Mouse (Mus musculus) kidney, embryonic 16.5 days (tissue): ENCODE data around the gene Hoxa9. TPM values are rescaled to one million over a fixed set of nuclear protein-coding genes. Genes with fewer than 3 reads are reported as not detected.
A peak's percentile ranks its signal among the peaks of the same experiment; 100 is the strongest.

Experiments used
- ATAC-seq: fragments of 200-750 bp; cut with Nextera tagmentation; 2 replicates; pipeline ENCODE4 v1.8.0; 2017; ENCODE audit warnings: moderate TSS enrichment; ENCODE audit not compliant: low FRiP score, low TSS enrichment
- H3K27ac ChIP-seq: fragments of 300-500 bp; sonication (generic); 2 replicates; pipeline ENCODE4 v1.5.1; 2014; ENCODE audit warnings: low read length
- H3K27me3 ChIP-seq: fragments of 300-500 bp; sonication (generic); 2 replicates; pipeline ENCODE4 v1.6.1; 2014; ENCODE audit warnings: low read length, control low read depth, mixed read lengths; ENCODE audit not compliant: insufficient read depth
- H3K36me3 ChIP-seq: fragments of 300-500 bp; sonication (generic); 2 replicates; pipeline ENCODE4 v1.6.1; 2014; ENCODE audit warnings: low read length, control low read depth, mixed read lengths; ENCODE audit not compliant: insufficient read depth
- H3K4me1 ChIP-seq: fragments of 300-500 bp; sonication (generic); 2 replicates; pipeline ENCODE4 v1.6.1; 2014; ENCODE audit warnings: low read length, control low read depth, mixed read lengths; ENCODE audit not compliant: insufficient read depth
- H3K4me2 ChIP-seq: fragments of 300-500 bp; sonication (generic); replicated peaks from 2 replicates; pipeline ENCODE4 v1.6.1; 2014; ENCODE audit warnings: low read depth, low read length
- H3K4me3 ChIP-seq: fragments of 300-500 bp; sonication (generic); 2 replicates; pipeline ENCODE4 v1.5.1; 2014; ENCODE audit warnings: mild to moderate bottlenecking, low read length
- H3K9ac ChIP-seq: fragments of 300-500 bp; sonication (generic); replicated peaks from 2 replicates; pipeline ENCODE4 v1.6.1; 2014; ENCODE audit warnings: low read length
- H3K9me3 ChIP-seq: fragments of 300-500 bp; sonication (generic); 2 replicates; pipeline ENCODE4 v1.6.1; 2016; ENCODE audit warnings: low read length, control low read depth
- WGBS: fragments of 180-500 bp; shearing (Covaris S2); extraction: QIAGEN DNeasy Blood & Tissue Kit; methylation state at CpG from one replicate; pipeline ENCODE4 v1.1.7; 2014; 5-methylcytosine and 5-hydroxymethylcytosine counted together
- polyA plus RNA-seq: library from polyadenylated mRNA; unstranded; fragments of >200 nt; fragmentation: Nextera tagmentation; extraction: Ambion mirVana; gene quantifications from 2 replicates; pipeline ENCODE4 v1.2.1, GENCODE M21; 2015

Gene Hoxa9
- polyA plus RNA-seq, 1 experiment from 2014 or later: 56.6 TPM

DNA sequence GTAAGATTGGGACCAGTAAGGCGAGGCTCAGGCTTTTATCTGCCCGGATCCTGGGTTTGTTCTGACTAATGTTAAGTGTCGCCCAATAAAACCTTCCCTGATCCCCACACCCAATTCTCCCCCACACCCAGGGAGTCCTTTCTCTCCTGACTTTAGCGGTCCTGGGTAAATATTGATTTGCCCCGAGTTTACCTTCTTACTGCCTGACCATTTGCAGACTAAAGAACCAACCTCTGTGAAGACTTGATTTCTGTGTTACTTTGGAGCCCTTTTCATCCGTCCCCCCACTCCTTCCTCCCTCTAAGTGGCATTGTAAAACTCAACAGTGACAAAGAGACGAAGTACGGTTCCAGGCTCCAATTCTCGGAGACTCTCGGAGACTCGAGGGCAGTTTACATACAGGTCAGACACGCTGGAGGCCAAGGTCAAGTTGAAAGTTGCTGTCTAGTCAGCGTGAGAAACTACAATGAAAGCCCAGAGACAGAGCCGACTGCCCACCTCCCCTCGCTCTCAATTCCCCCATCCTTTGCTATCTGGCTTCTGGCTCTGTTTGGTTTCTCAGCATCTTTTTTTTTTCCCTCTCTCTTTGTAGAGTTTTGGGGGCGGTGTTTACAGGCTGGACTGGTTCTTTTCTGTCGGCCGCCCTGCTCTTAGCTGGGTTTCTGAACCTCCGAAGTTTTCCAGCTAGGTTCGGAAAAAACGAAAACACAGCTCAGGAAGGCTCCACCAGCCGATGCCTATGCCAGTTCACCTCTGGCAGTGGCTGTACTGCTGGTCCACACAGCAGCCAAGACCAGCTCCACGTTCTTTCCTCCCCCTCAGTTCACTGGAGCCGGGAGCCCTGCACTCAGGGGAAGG, 31.8 kb upstream of the Hoxa9 start:
- H3K27me3 ChIP-seq: peaks cover 85% of the 10 kb centered on the region
- no peak overlapping the region for H3K9ac ChIP-seq
- H3K4me2 ChIP-seq: no peak overlapping the region
- peaks cover 13% of the 10 kb centered on the region; the same call in 1 of the 2 replicates for H3K4me1 ChIP-seq
- H3K36me3 ChIP-seq: no peaks in the 10 kb centered on the region
- WGBS: 1% methylated on average over 24 of the region's 24 CpGs
- H3K9me3 ChIP-seq: no peaks in the 10 kb centered on the region
- H3K27ac ChIP-seq: no peak overlapping the region
- no peak for ATAC-seq
- no peak overlapping the region for H3K4me3 ChIP-seq

GRCm38 (mm10) chr6:52261751-52262462, 31.0 kb upstream of the Hoxa9 start:
- no peaks in the 10 kb centered on the region for H3K9me3 ChIP-seq
- H3K36me3 ChIP-seq: no peaks in the 10 kb centered on the region
- H3K27me3 ChIP-seq: peaks cover 84% of the 10 kb centered on the region
- H3K4me3 ChIP-seq: no peak overlapping the region
- ATAC-seq: no peak
- no peak overlapping the region for H3K27ac ChIP-seq
- no peak overlapping the region for H3K4me2 ChIP-seq
- peaks cover 13% of the 10 kb centered on the region; the same call in 1 of the 2 replicates for H3K4me1 ChIP-seq
- H3K9ac ChIP-seq: no peak overlapping the region
- WGBS: 4% methylated on average over 9 of the region's 9 CpGs

DNA sequence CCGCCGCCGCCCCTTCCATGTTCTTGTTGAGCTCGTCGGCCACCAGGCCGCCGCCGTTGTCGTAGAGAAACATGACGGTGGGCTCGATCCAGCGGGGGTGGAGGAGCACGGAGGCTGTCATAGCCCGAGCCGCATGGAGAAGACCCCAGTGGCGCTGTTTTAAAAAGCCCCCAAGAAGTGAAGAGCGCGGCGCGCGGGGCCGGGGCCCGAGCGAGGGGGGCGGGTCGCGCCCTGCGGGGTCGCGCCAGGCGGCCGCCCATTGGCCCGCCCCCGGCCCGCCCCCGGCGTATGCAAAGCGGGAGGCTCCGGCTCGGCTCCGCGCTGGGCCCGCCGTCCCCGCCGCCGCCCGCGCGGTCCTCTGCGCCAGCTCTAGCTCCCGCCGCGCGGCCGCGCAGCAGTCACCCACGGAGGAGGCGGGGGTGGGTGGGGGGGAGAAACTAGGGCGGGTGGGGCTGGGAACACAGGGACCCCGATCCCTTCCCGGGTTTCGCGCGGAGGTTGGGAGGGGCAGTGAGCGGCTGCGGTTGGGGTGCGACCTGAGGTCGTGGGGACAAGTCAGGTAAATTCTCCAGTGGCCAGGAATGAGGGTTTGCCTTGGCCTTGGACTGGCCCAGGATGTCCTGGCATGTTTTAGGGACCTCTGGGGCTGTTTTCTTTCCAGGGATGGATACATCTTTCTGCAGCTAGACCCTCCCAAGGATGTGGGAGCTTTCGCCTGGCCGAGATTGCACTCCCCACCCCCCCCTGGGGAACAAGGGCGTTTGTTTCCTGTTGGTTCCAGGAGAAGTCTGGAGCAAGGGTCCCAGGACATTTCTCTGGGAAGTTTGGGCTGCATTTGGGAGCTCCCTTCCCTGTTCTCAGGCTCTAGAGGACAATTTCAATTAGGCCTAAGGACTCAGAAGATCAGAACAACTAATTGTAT, 30.0 kb upstream of the Hoxa9 start, which contains the start of gene Hoxa13:
Gene Hoxa13, minus strand, starts transcription at position 227 of the 922 bp plus-strand sequence.
- no peak within 1 kb of the TSS for H3K9ac ChIP-seq
- H3K4me3 ChIP-seq: peak within 1 kb of the TSS; percentile 50
- peak within 1 kb of the TSS; percentile 59 for H3K4me2 ChIP-seq
- H3K27ac ChIP-seq: no peak within 1 kb of the TSS
- WGBS: under 1% methylated on average over 55 of the region's 72 CpGs
- peak; percentile 65; the same call in 1 of the 2 replicates for ATAC-seq
- H3K4me1 ChIP-seq: peaks cover 13% of the 10 kb centered on the region; the same call in 1 of the 2 replicates
- H3K27me3 ChIP-seq: peaks cover 80% of the 10 kb centered on the region
- H3K9me3 ChIP-seq: no peaks in the 10 kb centered on the region
- no peaks in the 10 kb centered on the region for H3K36me3 ChIP-seq

DNA sequence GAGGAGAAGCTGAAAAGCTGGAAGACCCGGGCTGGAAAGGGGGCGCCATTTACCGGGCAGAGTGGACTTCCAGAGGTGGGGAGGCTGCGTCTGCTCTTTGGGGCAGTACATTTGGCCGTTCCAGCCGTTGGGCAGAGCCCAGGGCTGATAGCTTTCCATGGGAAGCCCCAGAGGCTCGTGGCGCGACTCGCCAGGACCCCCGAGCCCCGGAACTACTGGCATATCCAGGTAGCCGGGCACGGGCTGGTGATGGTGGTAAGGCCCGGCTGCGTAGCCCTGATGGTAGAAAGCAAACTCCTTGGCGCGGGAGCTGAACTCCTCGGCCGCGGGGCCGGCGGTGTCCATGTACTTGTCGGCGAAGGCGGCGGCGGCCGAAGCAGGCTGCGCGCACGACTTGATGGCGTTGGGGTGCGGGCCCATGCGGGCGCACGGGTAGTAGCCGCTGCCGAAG, 28.9 kb upstream of the Hoxa9 start:
- under 1% methylated on average over 39 of the region's 39 CpGs for WGBS
- no peak overlapping the region for H3K27ac ChIP-seq

GRCm38 (mm10) chr6:52259081-52259790, 28.3 kb upstream of the Hoxa9 start:
- H3K9ac ChIP-seq: no peak overlapping the region
- WGBS: 2% methylated on average over 24 of the region's 25 CpGs
- H3K4me2 ChIP-seq: no peak overlapping the region
- H3K4me3 ChIP-seq: peak overlapping the region; percentile 50
- H3K9me3 ChIP-seq: no peaks in the 10 kb centered on the region
- peaks cover 73% of the 10 kb centered on the region for H3K27me3 ChIP-seq
- H3K4me1 ChIP-seq: peaks cover 13% of the 10 kb centered on the region; the same call in 1 of the 2 replicates
- H3K36me3 ChIP-seq: no peaks in the 10 kb centered on the region
- H3K27ac ChIP-seq: no peak overlapping the region
- ATAC-seq: no peak

More for the DNA sequence above, 28.9 kb upstream of the Hoxa9 start:
- Histone ChIP-seq H3K27me3 (peaks cover 78% of the 10 kb centered on the region), H3K4me3 (peak overlapping the region; percentile 50), H3K4me1 (peaks cover 13% of the 10 kb centered on the region; the same call in 1 of the 2 replicates), H3K4me2 (peak overlapping the region; percentile 59), H3K9me3 (no peaks in the 10 kb centered on the region), H3K9ac (no peak overlapping the region), H3K36me3 (no peaks in the 10 kb centered on the region)
- ATAC-seq: peak; percentile 46

- no peak overlapping the region for H3K27ac ChIP-seq
- peaks cover 74% of the 10 kb centered on the region for H3K27me3 ChIP-seq
- no peak overlapping the region for H3K4me2 ChIP-seq
- H3K4me1 ChIP-seq: peaks cover 23% of the 10 kb centered on the region
- H3K36me3 ChIP-seq: no peaks in the 10 kb centered on the region
- no peak for ATAC-seq
- WGBS: 0% methylated on average over 6 of the region's 6 CpGs
- no peaks in the 10 kb centered on the region for H3K9me3 ChIP-seq
- H3K9ac ChIP-seq: no peak overlapping the region
- no peak overlapping the region for H3K4me3 ChIP-seq
Measured at GRCm38 (mm10) chr6:52256956-52257355, 26.1 kb upstream of the Hoxa9 start.

- H3K4me2 ChIP-seq: peak overlapping the region; percentile 44
- peaks cover 24% of the 10 kb centered on the region for H3K4me1 ChIP-seq
- H3K27ac ChIP-seq: no peak overlapping the region
- ATAC-seq: 0 out of 2 replicates have a peak, but pooled peaks have one; percentile 5
- H3K27me3 ChIP-seq: peaks cover 60% of the 10 kb centered on the region
- no peaks in the 10 kb centered on the region for H3K9me3 ChIP-seq
- 0 out of 2 replicates have a peak, but pooled peaks cover 3% of the 10 kb centered on the region for H3K36me3 ChIP-seq
- peak overlapping the region; percentile 40 for H3K4me3 ChIP-seq
- H3K9ac ChIP-seq: no peak overlapping the region; the same call in 1 of the 2 replicates
- 3% methylated on average over 59 of the region's 59 CpGs for WGBS
Measured at GRCm38 (mm10) chr6:52253511-52254500, 22.9 kb upstream of the Hoxa9 start.

DNA sequence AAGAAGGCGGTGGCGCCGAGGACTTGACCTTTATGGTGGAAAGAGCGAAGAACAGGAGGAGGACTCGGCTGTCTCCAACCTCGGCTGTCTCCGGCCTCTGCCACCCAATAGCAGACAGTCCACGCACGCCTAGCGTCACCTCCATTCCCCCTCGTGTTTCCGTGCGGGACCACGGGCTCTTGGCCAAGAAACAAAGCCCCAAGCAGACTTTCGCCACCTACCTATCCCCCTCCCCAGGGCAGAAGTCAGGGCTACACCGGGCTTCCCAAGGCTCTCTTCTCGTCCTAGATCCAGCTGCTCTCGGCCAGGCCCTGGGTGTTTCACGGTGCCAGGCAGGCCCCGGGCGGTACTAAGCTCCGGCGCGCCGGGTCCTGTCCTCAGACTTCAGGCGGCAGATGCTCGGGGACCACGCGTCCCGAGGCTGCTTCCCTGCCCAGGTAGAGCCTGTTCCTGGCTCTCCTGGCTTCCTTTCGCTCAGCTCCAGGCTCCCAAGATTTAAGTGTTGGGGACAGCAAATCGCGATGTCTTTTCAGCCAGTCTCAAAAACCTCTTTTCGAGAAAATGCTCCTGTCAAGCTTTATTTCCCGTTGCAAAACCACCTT, 22.0 kb upstream of the Hoxa9 start:
- H3K9me3 ChIP-seq: no peaks in the 10 kb centered on the region
- H3K36me3 ChIP-seq: 0 out of 2 replicates have a peak, but pooled peaks cover 3% of the 10 kb centered on the region
- H3K27me3 ChIP-seq: peaks cover 52% of the 10 kb centered on the region
- peaks cover 32% of the 10 kb centered on the region for H3K4me1 ChIP-seq
- ATAC-seq: peak; percentile 28; the same call in 1 of the 2 replicates
- H3K27ac ChIP-seq: no peak overlapping the region
- peak overlapping the region; percentile 40 for H3K4me3 ChIP-seq
- WGBS: 10% methylated on average over 35 of the region's 35 CpGs
- H3K9ac ChIP-seq: no peak overlapping the region; the same call in 1 of the 2 replicates
- peak overlapping the region; percentile 44 for H3K4me2 ChIP-seq
